13 mouse cellular contexts compared by ENCODE assay signal in genomic region chr3:139033179-139033578, GRCm38 (mm10).
"Had no signal": no experiment of that assay in that cellular context is flagged by ENCODE, and none has a peak within 500 bp of the region (broad histone marks: within the 10 kb centered on the region; RNA-seq: fewer than 3 reads in every experiment).

No protein-coding gene starts in this region.

- DNase-seq: kidney, adult 18-20 months; kidney, adult 9 months; kidney, postnatal 25 days; left cerebral cortex, postnatal 4 days; liver, embryonic 13.5 days; lung, embryonic 14.5 days; lung, postnatal 36 days; retina, postnatal 1 day; thymus, adult 18-20 months; thymus, postnatal 4 days had no signal

- ATAC-seq: intestine, embryonic 16.5 days; lung, postnatal 0 days; midbrain, embryonic 15.5 days had no signal
